Mouse (Mus musculus) frontal cortex, postnatal 36 days (tissue): Measurements from ENCODE around the gene Tubb2b.
"Not testable (repeated sequence)": the region's sequence is repeated elsewhere in the genome, so short reads cannot be mapped to it uniquely, and the experiment has no call there.

Experiments
- DNase-seq, 2 experiments: peaks; one replicate each; pipeline ENCODE4 v3.0.0; 2022; ENCODE audit warnings: low spot score in 2 of 2

Tubb2b gene

DNA sequence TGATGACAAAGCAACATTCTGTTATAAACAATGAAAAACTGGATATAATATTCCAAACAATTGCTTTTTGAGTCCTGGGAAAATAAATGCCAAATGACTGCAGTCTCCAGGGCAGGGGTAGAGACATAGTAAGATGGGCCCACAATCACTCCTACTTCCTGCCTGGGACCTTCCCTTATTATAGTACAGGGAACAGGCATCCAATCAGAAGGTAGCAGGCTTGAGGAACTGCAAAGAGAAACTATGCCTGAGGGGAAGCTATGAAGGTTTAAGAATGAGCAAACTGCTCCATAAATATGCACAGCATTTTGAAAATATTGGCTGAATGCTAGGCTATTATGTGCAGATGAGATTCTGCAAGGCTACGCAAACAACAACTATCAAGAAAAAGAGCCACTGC, 23.3 kb downstream of the Tubb2b start:
- no peak for DNase-seq

- DNase-seq: no peak
Observed at GRCm38 (mm10) chr13:34106256-34106655, 24.0 kb downstream of the Tubb2b start.

- DNase-seq: no peak
Observed at GRCm38 (mm10) chr13:34105364-34105763, 24.9 kb downstream of the Tubb2b start.

GRCm38 (mm10) chr13:34101908-34102307, 28.4 kb downstream of the Tubb2b start:
- no peak for DNase-seq

- no peak for DNase-seq
Observed at GRCm38 (mm10) chr13:34101247-34101646, 29.0 kb downstream of the Tubb2b start.

DNA sequence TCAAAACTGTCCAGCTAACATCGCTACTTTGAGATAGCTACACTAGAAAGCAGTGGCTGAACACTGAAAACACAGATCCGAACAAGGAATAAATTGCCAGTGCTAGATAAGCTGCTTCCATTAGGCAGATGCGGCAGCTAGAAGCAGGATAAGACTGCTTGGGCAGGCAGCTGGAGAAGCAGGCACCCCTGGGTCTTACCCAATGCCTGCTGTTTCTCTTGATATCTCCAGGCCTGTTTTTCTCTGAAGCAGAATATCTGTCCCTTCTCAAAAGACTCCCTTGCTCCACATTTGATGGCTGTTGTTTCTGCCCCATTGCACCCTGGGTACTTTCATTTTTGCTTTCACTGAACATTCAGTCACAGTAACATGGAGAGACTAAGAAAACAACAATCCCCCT, 29.5 kb downstream of the Tubb2b start:
- DNase-seq: no peak

- no peak for DNase-seq
Observed at GRCm38 (mm10) chr13:34097086-34097485, 33.2 kb downstream of the Tubb2b start.

DNA sequence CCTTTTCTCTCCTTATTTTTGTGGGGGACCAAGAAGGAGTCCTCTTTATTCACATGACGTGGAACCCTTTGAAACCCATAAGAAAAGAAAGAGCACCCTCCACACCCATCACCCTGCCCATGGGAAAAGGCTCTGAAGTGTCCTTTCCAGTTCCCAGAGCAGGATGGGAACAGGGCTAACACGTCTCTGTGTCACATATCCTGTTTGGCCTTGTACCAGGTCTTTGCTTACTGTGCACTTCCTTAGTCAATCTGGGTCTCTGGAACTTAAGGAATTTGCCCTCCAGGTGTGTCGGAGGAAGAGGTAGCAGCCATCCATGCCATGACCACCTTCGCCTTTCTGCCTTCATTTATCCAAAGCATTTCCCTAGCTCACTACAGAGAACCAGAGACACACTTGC, 33.8 kb downstream of the Tubb2b start:
- peak in 1 of 2 experiments; percentile 29 for DNase-seq

DNA sequence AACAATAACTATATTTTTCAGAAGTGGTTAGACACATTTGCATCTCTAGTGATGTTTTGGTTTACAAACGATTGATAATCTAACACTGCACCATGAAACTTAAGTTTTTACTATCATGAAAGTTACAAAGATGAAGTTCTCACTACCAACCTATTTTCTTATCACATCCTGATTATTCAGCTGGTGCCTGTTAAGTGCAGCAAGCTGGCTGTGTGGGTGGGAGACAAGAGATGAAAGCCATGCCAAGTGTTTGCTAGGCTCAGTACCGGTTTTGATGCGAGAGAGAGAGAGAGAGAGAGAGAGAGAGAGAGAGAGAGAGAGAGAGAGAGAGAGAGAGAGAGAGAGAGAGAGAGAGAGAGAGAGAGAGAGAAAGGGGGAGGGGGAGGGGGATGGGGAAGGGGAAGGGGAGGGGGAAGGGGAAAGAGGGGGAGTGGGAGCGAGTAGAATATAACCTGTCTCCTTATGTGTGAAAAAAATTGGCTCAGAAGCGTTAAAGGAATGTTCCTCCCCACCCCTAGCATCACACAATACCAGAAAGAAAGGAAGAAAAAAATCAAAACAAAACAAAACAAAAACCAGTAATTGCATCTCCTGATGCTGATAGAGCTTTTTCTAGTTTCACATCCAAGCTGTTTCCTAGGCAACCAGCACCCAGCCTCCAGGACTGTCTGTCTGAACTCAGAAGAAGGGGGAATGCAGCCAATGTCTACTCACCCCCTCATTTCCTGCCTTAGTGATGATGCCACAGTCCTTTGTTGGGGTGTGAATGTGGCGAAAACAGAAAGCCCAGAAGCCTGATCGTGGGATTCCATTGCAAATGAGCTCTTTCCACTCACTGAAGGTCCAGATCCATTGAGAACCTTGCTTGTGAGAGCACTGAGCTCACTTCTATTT, 34.5 kb downstream of the Tubb2b start:
- DNase-seq: peak; percentile 80 to 88

- DNase-seq: no peak
Observed at GRCm38 (mm10) chr13:34089358-34089757, 40.9 kb downstream of the Tubb2b start.

DNA sequence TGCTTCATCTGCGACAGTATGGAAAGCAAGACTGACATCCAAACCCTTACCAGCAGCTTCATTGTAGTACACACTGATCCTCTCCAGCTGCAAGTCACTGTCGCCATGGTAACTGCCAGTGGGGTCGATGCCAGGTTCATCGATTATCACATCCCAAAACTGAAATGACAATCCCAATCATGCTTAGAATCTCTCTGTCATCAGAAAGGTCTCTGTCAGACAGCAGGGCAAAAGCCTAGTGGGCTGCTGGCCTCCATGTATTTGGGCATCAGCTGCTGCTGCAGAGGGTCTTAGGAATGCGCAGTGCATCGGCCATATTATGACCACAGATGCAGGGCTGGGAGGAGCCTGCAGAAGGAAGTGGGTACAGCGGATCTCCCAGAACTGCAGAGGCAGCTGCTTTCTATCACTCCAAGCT, 41.4 kb downstream of the Tubb2b start:
- no peak for DNase-seq

DNA sequence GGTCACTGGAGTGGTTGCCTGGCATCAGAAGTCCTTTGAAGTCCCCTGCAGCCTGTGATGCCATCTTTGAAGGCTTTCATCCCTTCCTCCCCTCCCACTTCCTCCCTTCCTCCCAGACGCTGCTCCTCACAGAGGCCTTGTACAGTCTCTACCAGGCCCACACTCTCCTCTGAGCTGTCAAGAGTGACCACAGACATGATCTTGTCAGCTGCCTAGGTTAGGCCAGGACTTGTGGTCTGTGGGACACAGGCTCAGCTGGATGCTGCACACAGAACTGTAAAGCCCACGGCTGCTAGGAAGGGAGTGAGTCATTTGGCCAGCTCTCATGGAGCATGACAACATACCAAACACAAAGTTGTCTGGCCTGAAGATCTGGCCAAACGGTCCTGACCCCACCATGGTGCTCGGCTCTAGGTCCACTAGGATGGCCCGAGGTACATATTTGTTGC, 42.0 kb downstream of the Tubb2b start:
- not testable (repeated sequence) for DNase-seq

DNA sequence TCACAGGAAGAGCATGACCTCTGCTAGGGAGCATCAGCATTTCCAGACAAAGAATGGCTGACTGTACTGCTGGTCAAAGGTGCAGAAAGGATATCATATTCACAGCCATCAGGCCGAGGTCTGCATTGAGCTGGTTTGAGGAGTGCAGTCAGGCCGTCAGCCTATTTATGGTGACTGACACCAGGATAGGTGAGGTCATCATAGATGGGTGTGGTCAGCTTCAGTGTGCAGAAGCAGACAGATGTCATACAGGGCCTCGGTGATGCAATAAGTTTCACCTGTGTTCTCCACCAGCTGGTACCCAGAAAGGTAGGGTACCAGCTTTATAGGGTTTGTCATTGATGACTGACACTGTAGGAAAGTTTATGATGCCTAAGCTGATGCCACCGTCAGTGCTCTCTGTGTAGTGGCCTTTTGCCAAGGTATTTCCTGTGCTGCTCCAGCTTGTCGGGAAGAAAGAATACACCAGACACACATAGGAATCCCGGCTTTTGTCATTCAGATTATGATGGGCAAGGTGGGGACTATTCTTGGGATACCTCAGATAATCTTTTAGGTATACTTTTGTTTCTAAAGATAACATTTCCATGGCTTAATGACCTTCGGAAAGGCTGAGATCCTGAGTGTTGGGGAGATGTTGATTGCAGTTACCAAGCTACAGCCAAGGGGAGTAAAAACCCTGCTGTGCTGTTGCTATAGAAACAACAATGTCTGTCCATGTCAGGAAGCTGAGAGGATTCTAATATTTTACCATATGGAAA, 43.0 kb downstream of the Tubb2b start:
- no peak for DNase-seq

DNA sequence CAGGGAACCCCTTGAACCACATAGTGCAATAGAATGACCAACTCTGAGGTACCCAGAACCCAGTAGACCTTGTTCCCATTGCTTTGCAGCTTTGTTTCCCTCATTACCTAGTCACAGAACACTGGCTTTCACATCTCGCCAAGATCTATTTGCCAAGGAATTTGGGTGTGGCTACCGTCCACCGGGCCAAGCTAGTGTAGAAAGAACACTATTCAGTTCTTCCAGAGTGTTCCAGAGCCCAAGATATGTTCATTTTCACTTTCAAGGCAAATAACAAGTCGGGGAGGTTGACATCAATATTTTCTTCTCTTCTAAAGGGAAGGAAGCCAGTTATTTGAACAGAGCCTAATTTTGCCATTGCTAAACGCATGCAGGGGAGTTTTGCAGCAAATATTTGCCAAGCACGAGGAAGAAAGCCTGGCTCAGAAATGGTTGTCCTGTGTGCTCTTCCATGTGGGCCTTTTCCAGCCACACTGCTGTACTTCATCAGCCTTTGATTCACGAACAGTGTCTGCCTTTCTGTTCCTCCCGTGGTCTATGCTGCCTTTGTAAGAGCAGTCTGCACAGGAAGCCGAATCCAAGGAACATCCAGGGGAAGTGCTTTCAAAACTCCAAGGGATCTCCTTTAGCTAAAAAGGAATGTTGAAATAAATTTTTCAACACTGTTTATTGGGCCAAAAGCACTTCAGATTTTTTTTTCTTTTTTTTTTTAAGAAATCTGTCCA, 46.1 kb downstream of the Tubb2b start:
- no peak for DNase-seq

- no peak for DNase-seq
Observed at GRCm38 (mm10) chr13:34081926-34082325, 48.3 kb downstream of the Tubb2b start.

- no peak for DNase-seq
Observed at GRCm38 (mm10) chr13:34079801-34080200, 50.5 kb downstream of the Tubb2b start.

DNA sequence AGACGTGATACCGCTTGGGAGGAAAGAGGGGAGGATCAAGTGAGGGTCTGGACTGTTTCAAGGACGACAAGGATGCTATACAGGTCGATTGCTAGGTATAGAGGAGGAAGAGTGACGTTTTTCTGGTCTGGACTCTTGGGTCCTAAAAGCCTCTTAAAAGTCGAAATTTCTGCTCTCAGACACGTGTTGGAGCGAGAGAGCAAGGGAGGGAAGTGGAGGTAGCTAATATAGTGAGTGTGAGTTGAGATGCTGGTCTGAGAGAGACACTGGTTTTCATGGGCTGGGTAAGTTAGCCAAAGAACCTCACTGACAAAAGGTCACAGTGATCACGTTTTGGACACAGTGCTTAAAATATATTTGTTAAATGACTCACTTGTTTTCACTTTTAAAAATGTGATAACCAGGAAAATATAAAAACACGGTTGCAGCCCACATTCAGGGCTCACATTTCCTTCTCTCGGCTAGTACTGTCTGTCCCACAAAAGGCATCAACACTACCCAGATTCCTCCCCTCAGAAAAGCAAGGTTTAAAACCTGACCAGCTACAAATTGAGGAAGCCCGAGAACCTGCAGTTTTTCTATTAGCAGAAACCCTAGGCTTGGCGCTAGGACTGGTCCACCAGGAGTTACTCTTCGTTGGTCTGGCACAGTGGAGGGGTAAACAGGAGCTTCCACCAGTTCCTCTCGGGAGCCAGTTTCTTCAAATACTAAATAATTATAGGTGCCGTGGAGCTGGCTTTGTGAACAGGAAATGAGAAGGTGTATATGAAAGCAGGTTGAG, 51.6 kb downstream of the Tubb2b start:
- DNase-seq: no peak

- peak; percentile 91 to 93 for DNase-seq
Observed at GRCm38 (mm10) chr13:34077492-34078271, 52.6 kb downstream of the Tubb2b start, which contains the start of gene Tubb2a. Tubb2a (minus strand) TSS chr13:34078007.
